Mouse (Mus musculus) thymus, adult 2 months (tissue): Measurements from ENCODE around the gene Wdfy3. TPM values are rescaled to one million over a fixed set of nuclear protein-coding genes. Genes with fewer than 3 reads are reported as not detected.

Experiments used
- DNase-seq: peaks from one replicate; pipeline ENCODE4 v3.0.0; 2021
- H3K27ac ChIP-seq: fragments of 200-500 bp; 2 replicates; pipeline ENCODE4 v1.5.1; 2012; ENCODE audit warnings: low read length, control low read depth; ENCODE audit not compliant: control insufficient read depth, insufficient read depth
- H3K27me3 ChIP-seq: fragments of 200-500 bp; 2 replicates; pipeline ENCODE4 v1.6.1; 2012; ENCODE audit warnings: mild to moderate bottlenecking, low read length, moderate library complexity, mixed read lengths; ENCODE audit not compliant: control insufficient read depth, insufficient read depth
- H3K36me3 ChIP-seq: fragments of 200-500 bp; 2 replicates; pipeline ENCODE4 v1.6.1; 2012; ENCODE audit warnings: mild to moderate bottlenecking, low read length, moderate library complexity; ENCODE audit not compliant: control insufficient read depth, insufficient read depth
- H3K4me1 ChIP-seq: fragments of 200-500 bp; replicated peaks from 2 replicates; pipeline ENCODE4 v1.6.1; 2012; ENCODE audit warnings: low read length; ENCODE audit not compliant: control insufficient read depth, insufficient read depth
- H3K4me3 ChIP-seq: fragments of 200-500 bp; 2 replicates; pipeline ENCODE4 v1.5.1; 2012; ENCODE audit warnings: mild to moderate bottlenecking, low read length, control low read depth, moderate library complexity; ENCODE audit not compliant: control insufficient read depth, insufficient read depth
- CTCF ChIP-seq: fragments of 200-500 bp; IDR thresholded peaks from 2 replicates; pipeline ENCODE4 v1.5.1; 2012; ENCODE audit warnings: mild to moderate bottlenecking, control low read depth, low read length, moderate library complexity, borderline replicate concordance; ENCODE audit not compliant: control insufficient read depth, poor library complexity, insufficient read depth; ENCODE audit errors: extremely low read depth
- POLR2A ChIP-seq: fragments of 200-500 bp; IDR thresholded peaks from 2 replicates; pipeline ENCODE4 v1.6.1; 2012; ENCODE audit warnings: mild to moderate bottlenecking, low read length, control low read depth, moderate library complexity; ENCODE audit not compliant: control insufficient read depth, poor library complexity, insufficient read depth; ENCODE audit errors: extremely low read depth
- WGBS: fragments of 180-500 bp; shearing (Covaris S2); methylation state at CpG from one replicate; pipeline ENCODE4 v1.1.7; 2018; 5-methylcytosine and 5-hydroxymethylcytosine counted together
- polyA plus RNA-seq: library from polyadenylated mRNA; depleted of rRNA; stranded (reverse); fragments of >200 nt; gene quantifications from 2 replicates; pipeline ENCODE4 v1.2.3, GENCODE M21; 2012

Gene Wdfy3
- polyA plus RNA-seq, 1 experiment = 6.8 TPM

DNA sequence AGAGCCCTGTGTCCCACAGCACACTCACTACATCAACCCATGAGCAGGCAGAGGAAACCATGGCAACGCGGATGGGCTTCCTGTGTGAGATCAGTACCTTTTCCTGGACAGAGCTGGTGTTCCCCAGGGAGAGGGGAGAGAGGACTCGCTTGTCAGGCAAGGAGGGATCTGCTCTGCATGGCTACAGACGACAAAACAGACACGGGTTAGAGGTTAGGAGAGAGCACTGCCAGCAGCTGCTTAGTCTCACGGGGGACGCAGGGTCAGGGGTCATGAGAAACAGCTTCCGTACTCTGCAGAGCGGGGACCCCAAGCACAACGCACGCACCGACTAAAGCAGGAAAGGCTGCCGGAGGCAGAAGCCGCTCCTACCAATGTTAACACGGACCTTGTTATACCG is 133.8 kb downstream of the Wdfy3 start:
- Histone ChIP-seq H3K27ac (no peak overlapping the region), H3K4me1 (no peaks in the 10 kb centered on the region), H3K36me3 (no peaks in the 10 kb centered on the region), H3K27me3 (no peaks in the 10 kb centered on the region), H3K4me3 (no peak overlapping the region)
- TF ChIP-seq CTCF (no peak), POLR2A (no peak)
- DNase-seq = no peak
- WGBS = 86% methylated on average over 16 of the region's 16 CpGs

DNA sequence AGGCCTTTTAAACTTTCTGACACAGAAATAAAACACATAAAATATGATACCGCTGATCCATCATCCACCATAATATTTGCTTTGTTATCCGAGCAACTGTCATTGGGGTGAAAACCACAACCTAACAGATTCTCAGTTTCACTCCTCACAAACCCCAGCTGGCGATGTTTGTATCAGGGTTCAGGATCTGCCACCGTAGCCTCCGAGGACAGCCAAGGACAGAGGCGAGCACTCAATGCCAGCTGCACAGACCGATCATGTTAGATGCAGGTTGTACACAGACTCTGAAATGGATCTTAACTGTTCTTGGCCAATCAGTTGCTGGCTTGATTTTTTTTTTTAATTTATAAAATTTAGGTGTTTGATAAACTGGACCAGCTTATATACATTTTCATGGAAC is 135.1 kb downstream of the Wdfy3 start:
- no peaks in the 10 kb centered on the region for H3K36me3 ChIP-seq
- H3K4me1 ChIP-seq = no peaks in the 10 kb centered on the region
- no peak overlapping the region for H3K27ac ChIP-seq
- H3K4me3 ChIP-seq = no peak overlapping the region
- no peak for TF ChIP-seq CTCF
- no peak for TF ChIP-seq POLR2A
- no peak for DNase-seq
- 5% methylated on average over 7 of the region's 7 CpGs for WGBS
- no peaks in the 10 kb centered on the region for H3K27me3 ChIP-seq

DNA sequence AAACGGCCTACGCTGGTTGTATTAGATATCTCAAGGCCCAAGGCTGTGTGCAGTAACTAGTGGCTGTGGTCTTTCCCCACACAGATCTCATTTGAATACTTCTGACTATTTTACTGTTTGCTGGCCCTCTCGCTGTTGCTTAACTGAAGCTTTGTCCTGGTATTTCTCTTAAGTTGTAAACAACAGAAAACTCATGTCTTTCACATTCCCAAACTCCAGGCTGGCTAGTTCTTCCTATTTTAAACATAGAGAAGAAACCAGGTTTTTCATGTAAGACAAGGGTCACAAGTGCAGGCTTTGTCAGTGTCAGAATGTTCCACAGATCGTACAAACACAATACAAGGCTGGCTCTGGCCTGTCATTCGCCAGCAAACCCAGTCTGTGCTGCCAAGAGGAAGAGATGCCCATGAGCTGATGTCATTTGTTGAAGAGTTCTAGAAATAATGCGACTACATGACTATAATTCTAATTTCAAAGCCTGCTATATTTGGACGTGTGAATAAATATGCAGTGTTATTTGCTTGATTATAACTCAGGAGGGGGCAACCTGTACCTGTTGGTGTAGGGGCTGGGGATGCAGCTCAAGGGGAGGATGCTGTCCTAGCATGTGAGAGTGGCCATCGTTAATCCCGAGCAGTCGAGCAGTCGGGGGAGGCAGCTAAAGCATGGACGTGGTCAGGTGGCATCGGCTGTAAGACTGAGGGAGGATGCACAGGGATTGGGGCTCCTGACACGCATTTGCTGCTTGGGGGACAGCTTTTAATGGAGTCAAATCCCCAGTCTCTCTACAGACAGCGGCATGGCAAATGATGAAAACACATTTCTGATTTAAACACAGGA is 136.5 kb downstream of the Wdfy3 start:
- Histone ChIP-seq H3K4me3 (no peak overlapping the region), H3K36me3 (no peaks in the 10 kb centered on the region), H3K27ac (no peak overlapping the region), H3K4me1 (no peaks in the 10 kb centered on the region), H3K27me3 (no peaks in the 10 kb centered on the region)
- no peak for TF ChIP-seq POLR2A
- no peak for TF ChIP-seq CTCF
- DNase-seq = no peak
- 93% methylated on average over 15 of the region's 15 CpGs for WGBS

DNA sequence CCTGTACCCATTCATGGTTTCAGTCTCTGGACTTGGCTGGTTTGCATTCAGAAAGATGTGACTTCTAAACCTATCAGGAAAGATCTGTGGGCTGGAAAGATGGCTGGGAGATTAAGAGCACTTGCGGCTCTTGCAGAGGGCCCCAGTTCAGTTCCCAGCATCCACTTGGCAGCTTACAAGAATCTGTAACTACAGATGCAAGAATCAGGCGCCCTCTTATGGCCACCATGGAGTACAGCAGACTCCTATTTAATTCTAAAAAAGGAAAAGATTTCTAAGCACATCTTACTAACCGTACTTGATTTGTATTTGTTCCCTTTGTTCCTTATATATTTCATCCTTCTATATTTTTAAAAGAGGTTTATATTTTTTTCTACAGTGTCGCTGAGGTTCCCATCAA is 137.7 kb downstream of the Wdfy3 start:
- 87% methylated on average over 4 of the region's 4 CpGs for WGBS
- Histone ChIP-seq H3K27me3 (no peaks in the 10 kb centered on the region), H3K36me3 (no peaks in the 10 kb centered on the region), H3K4me3 (no peak overlapping the region), H3K27ac (no peak overlapping the region), H3K4me1 (no peaks in the 10 kb centered on the region)
- no peak for DNase-seq
- TF ChIP-seq CTCF = no peak
- TF ChIP-seq POLR2A = no peak

DNA sequence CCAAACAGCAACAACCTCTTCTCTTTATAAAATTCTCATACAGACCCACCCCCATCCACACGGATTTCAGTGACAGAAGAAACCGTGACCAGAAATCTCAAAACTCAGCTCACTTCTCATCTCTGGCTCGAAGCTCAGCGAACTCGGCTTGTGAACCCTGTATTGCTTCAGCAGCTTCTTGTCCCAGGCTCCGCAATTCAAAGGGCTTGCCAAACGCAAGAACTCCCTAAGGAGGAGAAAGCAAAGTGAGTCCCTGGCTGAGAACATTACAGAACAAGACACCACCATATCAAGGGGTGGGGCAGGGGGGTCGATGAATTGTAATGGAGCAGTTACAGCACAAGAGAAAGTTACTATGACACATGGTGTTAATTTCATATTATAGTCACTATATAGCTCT is 143.4 kb downstream of the Wdfy3 start:
- DNase-seq = no peak
- Histone ChIP-seq H3K27me3 (no peaks in the 10 kb centered on the region), H3K4me1 (no peaks in the 10 kb centered on the region), H3K27ac (no peak overlapping the region), H3K4me3 (no peak overlapping the region), H3K36me3 (no peaks in the 10 kb centered on the region)
- no peak for TF ChIP-seq CTCF
- WGBS = 95% methylated on average over 8 of the region's 8 CpGs

DNA sequence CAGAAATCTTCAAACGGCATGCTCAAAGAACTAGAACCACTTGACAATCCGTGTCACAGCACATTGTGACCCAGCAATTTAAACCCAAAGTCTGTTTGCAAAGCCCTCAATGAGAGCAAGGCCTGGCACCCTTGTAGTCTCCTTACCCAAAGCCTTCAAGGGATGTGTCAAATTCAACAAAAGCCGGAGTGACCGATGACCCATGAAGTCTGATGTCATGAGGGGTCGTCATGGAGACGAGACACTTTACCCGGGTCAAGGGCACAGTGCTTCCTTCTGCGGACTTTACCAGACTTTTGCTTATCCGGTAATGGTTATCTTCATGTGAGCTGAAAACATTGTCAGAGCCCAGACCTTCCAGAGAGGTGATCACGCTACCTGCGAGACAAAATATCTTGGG is 146.0 kb downstream of the Wdfy3 start:
- WGBS = 93% methylated on average over 11 of the region's 11 CpGs
- H3K4me3 ChIP-seq = no peak overlapping the region
- H3K4me1 ChIP-seq = no peaks in the 10 kb centered on the region
- H3K27ac ChIP-seq = no peak overlapping the region
- H3K36me3 ChIP-seq = no peaks in the 10 kb centered on the region
- H3K27me3 ChIP-seq = no peaks in the 10 kb centered on the region
- TF ChIP-seq POLR2A = no peak
- TF ChIP-seq CTCF = no peak
- DNase-seq = no peak

DNA sequence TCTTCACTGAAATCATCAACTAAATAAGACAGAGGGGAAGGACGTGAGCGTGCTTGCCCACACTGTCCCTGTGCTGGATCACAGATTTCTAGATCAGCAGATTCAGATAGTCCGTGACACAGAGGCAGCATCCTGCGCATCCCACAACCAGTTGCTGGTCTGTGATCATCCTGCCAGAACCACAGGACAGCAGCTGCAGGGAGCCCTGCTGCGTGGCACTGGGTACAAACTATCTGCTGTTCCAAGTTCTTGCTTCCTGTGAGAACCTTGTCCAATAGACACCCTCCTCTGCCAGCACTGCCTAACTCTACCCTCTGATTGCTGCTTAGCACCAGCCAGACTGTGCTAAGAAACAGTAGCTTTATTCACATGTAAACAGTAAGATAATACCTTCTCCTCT is 150.2 kb downstream of the Wdfy3 start:
- DNase-seq = no peak
- Histone ChIP-seq H3K27ac (no peak overlapping the region), H3K36me3 (no peaks in the 10 kb centered on the region), H3K4me1 (no peaks in the 10 kb centered on the region), H3K27me3 (no peaks in the 10 kb centered on the region), H3K4me3 (no peak overlapping the region)
- whole genome bisulfite sequencing = 41% methylated on average over 5 of the region's 5 CpGs
- TF ChIP-seq CTCF (no peak), POLR2A (no peak)
